Mouse (Mus musculus) spleen, adult 2 months (tissue): ENCODE results near the gene Kdr.

Experiments used
- CTCF ChIP-seq: fragments of 200-500 bp; IDR thresholded peaks from 2 replicates; pipeline ENCODE4 v1.5.1; 2011; ENCODE audit warnings: mild to moderate bottlenecking, inconsistent platforms; ENCODE audit not compliant: insufficient read depth, insufficient read length, insufficient replicate concordance; ENCODE audit errors: extremely low read depth
- POLR2A ChIP-seq: fragments of 200-500 bp; IDR thresholded peaks from 2 replicates; pipeline ENCODE4 v1.6.1; 2011; ENCODE audit warnings: low read depth, low read length, inconsistent platforms

DNA sequence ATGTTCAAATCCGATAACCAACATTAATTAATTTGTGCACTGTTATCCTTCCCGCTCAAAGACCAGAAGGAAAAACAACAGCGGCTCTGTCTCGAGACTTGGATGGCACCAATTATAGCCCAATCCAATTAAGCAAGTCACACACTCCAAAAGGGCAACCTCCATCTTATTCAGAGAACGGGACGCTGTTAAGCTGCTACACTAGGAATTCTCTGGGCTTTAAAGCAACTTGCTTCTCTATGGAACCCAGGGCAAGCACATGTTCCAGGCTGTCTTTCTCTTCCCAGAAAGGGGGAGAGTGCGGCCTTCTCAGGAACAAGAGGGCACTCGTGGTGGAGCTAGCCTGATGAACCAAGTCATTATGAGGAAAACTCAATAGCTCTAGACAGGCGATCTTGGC lies 1.6 kb downstream of the Kdr start:
- TF ChIP-seq CTCF (no peak), POLR2A (no peak)
